Mouse (Mus musculus) granulocyte monocyte progenitor cell, adult 5-6 weeks (primary cell): ENCODE measurements around the gene Cwc27. TPM values are rescaled to one million over a fixed set of nuclear protein-coding genes. Genes with fewer than 3 reads are reported as not detected.
A peak's percentile ranks its signal among the peaks of the same experiment; 100 is the strongest.

Experiments
- ATAC-seq: replicated peaks from 2 replicates; pipeline ENCODE4 v1.8.0; 2016; ENCODE audit warnings: mild to moderate bottlenecking, moderate TSS enrichment, inconsistent platforms; ENCODE audit not compliant: poor library complexity, severe bottlenecking
- total RNA-seq, 2 experiments: library from RNA; stranded (forward) in 1 of 2; stranded (reverse) in 1 of 2; fragments of 200-712, 200-1000 nt in 1 of 2; fragments of >200 nt in 1 of 2; fragmentation: Nextera tagmentation in 1 of 2; gene quantifications; 2 replicates each; pipeline ENCODE4 v1.2.3; 2014 to 2017

Cwc27 gene
- total RNA-seq, 2 experiments from 2014 or later, result 47.2 to 52.3 TPM

DNA sequence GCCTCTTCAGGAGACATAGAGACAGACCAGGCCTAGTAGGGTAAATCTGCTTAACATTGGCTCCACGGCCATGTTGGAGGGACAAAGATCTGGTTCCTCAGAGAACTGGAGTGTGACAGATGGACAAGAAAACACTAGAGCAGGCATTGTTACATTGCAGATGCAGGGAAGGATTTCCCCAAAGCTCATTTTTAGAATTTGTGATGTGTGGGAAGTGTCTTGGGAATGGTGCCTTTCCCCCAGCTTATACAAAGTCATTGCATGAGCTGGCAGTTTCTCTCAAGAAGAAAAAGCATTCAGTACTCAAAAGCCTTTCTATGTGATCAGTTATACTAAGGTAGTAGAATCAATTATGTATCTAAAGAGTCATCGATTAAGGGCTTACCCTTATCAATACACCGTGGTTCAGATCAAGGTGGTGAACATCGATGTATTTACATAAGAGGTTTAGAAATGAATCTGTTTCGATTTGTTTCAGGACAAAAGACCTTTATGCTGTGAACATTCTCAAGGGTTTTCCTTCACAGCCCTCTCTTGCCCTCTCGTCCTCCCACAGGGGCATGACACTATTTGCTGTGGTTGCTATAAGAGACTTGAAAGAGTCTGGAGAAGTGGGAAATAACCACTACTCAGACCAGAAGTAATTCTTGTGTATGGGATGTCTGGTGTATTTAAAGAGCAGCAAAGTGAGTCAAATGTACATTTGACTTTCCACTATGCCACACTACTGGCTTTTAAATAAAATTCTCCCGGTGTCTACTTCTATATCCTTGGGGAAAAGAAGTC lies 197.2 kb downstream of the Cwc27 start:
- ATAC-seq, result no peak

- no peak for ATAC-seq
Observed at GRCm38 (mm10) chr13:104617201-104617600, 199.7 kb downstream of the Cwc27 start.

DNA sequence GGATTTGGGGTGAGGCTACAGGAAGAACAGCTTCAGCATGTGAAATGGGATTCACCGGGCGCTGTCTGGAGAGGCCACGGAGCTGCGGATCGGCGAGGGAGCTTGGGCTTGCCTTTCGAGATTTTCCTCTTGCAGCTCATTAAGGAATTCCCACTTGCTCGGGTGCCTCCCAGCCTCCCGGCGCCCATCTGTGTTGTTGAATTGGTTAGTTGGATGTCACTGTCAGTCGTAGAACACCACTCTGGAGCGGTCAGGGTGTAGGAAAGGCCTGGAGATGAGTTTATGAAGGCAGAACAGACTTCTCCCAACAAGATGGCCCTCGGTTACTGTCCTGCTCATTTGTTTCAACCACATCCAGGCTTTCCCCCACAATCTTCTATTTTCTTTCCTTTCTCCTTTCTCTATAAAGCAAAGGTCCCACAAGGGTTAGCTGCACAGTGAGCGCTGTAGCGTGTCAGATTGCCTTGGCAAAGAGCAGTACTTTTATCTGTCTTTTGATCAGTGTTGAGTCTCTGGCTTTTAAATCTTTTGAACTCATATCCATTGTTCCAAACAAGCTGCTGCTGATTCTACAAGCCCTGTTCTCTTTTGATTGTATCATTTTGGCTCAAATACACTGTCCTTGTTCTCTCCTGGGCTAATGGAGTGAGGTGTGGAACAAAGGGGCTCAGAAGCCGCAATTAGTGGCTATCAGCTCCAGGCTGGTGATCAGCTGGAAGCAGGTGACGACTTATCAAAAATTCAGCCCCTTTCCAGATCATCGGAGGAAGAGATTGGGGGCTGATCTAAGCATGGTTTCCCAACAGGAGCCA lies 200.7 kb downstream of the Cwc27 start:
- no peak for ATAC-seq

DNA sequence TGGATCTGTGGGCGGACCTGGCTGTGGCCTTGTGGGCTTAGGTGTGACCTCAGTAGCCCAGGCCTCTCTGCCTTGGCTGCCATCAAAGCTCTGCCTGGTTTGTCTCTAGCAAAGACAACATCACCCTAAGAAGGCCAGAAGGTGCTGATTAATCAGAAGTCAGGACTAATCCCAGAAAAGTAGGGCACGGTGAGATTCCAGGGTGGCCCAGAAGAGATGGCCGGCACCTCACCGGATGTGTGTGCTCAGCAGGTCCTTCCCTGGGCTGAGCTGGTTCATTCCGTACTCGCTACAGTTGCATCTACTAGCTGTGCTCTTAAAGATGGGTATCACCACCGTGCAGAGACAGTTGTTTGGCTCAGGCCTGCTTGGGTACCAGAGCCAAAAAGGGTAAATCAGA lies 201.8 kb downstream of the Cwc27 start:
- no peak for ATAC-seq

DNA sequence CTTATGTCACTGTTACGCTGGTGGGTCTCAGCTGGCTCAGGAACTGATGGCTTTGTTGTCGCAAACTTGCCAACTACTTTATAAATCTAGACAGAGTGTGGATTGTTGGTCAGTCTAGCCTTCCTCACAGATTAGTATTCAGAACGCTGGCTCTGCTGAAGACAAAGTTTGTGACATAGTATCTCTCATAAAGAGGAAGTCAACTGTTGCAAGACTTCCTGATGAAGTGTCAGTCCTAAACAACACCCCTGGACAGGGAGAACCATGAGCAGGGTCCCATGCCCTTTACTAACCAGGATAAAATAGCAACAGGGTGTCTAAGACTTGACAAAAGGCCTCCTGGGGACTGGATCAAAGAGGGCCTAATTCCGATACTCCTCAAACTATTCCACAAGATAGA lies 205.6 kb downstream of the Cwc27 start:
- ATAC-seq, result peak; percentile 68

- peak; percentile 65 for ATAC-seq
Observed at GRCm38 (mm10) chr13:104610210-104611111, 206.5 kb downstream of the Cwc27 start.

DNA sequence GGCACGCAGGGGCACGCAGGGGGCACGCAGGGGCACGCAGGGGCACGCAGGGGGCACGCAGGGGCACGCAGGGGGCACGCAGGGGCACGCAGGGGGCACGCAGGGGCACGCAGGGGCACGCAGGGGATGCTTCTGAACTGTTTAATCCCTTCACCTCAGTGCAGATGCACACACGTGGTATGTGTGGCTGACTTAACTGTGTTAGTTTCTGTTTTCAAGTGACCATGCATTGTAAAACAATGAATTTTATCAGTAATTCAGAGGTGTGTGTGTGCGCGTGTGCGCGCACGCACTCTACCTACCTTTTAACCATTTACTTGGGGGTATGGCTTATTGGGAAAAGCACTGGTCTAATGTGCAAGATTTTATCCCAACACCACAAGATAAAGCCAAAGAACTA lies 208.4 kb downstream of the Cwc27 start:
- ATAC-seq, result no peak

DNA sequence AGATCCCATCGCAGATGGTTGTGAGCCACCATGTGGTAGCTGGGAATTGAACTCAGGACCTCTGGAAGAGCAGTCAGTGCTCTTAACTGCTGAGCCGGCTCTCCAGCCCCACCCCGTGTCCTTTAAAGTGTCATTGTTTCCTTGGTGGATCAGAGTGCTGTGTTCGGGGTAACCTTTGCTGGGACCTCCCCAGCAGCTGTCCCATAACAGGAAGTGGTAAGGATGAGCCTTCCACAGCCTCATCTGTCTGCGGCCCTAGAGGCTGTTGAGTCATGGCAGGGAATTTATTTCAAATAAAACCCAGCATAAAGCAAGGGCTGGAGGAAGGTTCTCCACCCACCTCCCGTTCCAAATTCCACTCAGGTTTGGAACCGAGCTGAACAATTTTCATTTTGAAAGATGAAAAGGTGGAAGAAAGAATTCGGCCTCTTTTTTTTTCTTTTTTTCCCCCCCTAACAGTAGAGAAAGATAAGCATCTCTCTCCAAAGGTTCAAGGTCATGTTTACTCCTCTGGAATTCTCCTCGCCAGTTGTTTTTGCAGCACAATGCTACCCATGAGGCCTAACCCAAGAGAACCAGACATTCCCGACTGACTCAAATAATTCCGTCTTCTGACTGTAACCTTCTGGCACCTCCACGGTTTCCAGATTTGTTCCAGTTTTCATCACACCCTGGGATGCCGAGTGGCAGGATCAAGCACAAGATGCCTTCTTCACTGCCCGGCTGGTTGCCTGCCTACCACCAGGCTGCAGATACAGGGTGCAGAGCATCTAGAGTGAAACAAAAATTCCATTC lies 210.0 kb downstream of the Cwc27 start:
- peak; percentile 59 for ATAC-seq

DNA sequence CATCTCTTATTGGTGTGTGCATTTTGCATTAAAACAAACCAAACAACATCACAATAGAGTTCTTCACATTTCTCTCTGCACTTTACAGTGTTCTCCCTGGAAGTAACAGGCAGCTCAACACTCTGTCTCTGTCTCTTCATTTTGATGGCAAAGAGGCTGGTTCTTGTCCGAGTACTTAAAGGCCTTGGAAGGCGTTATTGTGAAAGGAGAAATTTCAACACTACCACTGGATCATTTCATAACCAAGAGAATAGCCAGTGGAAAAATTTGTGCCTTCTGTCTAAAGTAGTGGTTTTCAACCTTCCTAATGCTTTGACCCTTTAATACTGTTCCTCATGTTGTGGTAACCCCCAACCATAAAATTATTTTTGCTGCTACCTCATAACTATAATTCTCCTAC lies 211.8 kb downstream of the Cwc27 start:
- ATAC-seq, result peak; percentile 64

DNA sequence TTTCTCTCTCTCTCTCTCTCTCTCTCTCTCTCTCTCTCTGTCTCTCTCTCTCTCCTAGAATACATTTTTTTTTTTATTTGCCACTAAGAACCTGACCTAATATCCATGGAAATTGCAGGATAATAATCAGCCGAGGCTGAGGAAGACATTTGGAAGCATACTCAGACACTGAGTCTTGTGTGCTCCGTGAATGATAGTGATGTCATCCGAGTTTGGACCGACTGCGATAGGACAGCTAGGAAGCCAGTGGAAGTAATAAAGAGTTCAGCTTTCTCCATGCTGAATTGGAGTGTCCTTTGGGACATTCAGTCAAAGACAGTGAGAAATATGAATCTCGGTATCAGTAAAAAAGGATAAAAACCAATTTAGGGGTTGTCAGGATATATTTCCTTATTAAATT lies 214.7 kb downstream of the Cwc27 start:
- no peak for ATAC-seq

DNA sequence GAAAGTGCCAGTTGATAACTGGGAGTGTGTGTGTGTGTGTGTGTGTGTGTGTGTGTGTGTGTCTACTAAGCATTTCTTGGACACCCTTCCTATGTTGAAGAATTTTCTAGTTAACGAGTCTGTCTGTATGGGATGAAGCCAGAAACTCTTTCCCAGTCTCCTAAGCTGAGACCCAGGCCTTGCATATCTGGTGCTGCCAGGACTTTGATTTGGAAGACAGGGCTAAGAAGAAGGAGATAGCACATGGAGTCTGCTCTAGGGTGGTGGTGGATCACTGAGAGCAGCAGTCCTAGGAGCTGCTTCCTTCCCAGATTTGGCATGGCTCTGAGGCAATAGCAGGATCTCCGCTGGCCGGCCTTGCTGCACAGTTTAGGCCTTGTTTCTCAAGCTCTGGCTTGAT lies 215.2 kb downstream of the Cwc27 start:
- ATAC-seq, result 0 out of 2 replicates have a peak, but pooled peaks have one; percentile 9

GRCm38 (mm10) chr13:104596199-104596598 lies 220.7 kb downstream of the Cwc27 start:
- no peak for ATAC-seq

DNA sequence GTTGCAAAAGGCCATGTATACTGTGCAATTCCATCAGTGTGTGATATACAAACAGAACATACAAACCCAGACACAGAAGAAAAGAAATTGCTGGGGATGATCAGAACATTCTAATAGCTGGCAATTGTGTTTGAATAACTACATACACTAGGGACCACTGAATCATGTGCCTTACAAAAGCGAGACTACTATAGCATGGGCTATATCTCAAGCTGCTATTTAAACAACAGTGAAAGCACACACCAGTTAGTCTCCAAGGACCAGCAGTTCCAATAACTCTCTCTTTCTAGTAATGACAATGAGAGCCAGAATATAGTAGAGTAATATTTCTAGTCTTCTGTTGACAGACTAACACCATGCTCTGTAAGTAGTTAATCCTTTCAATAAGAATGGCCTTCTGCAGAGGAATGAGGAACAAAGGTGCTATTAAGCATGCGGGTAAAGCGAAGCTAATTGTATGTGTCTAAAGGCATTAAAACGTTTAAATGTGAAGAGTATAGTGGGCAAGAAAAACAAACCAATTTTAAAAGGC lies 222.1 kb downstream of the Cwc27 start:
- no peak for ATAC-seq

DNA sequence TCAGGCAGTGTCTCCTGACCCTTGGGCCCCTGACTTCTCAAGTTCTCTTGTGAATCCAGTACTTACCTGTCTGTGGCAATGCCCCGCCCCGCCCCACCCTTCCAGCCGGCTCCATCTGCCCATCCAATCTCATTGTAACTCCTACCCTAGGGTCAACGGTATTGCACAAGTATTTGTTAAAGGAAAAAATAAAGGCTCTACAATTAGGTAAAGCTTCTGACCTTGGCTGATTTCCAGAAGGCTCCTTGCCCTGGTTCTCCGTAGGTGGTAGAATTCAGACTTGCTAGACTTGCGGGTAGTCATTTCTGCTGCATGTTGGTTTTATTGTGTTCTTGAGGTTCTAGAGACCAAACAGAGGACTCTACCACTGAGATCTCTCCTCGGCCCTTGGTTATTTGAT lies 226.0 kb downstream of the Cwc27 start:
- ATAC-seq, result no peak

DNA sequence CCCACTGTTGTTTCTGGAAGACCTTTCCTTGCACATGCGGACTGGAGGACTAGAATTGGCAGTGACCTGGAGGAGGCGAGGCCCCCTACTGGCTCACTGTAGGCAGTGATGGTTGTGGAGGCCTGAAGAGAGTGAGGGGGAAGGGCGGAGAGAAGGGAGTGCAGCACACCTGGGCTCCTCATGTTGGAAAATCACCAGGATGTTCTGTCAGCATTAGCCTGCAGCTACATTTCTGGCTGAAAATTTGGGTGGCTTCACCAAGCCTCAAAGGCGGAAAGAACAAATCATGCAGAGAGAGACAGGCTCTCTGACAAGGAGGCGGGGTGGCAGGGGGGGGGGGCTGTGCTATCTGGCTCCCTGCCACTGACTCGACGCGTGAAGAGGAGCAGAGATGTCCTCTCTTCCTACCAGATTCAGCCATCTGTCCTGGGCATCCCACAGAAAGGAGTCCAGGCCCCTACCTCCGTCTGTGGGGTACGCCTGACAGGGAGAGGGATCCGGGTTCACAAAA lies 226.8 kb downstream of the Cwc27 start:
- ATAC-seq, result peak; percentile 55

GRCm38 (mm10) chr13:104588383-104588782 lies 228.6 kb downstream of the Cwc27 start:
- no peak for ATAC-seq
